Mouse (Mus musculus) stomach, embryonic 14.5 days (tissue): ENCODE data around the gene Rsf1. TPM values are rescaled to one million over a fixed set of nuclear protein-coding genes. Genes with fewer than 3 reads are reported as not detected.

ENCODE experiments used
- ATAC-seq: fragments of 200-750 bp; cut with Nextera tagmentation; 2 replicates; pipeline ENCODE4 v1.8.0; 2017; ENCODE audit warnings: low read depth, moderate TSS enrichment; ENCODE audit not compliant: insufficient number of reproducible peaks, insufficient read depth, low FRiP score
- H3K27ac ChIP-seq: fragments of 300-500 bp; sonication (generic); 2 replicates; pipeline ENCODE4 v1.5.1; 2014; ENCODE audit warnings: mild to moderate bottlenecking, low read length, moderate library complexity, mixed read lengths
- H3K27me3 ChIP-seq: fragments of 300-500 bp; sonication (generic); 2 replicates; pipeline ENCODE4 v1.6.1; 2014; ENCODE audit warnings: low read length, control low read depth, mixed read lengths; ENCODE audit not compliant: control insufficient read depth, insufficient read depth
- H3K36me3 ChIP-seq: fragments of 300-500 bp; sonication (generic); 2 replicates; pipeline ENCODE4 v1.6.1; 2014; ENCODE audit warnings: mild to moderate bottlenecking, control low read depth, low read length, moderate library complexity, mixed read lengths; ENCODE audit not compliant: control insufficient read depth, insufficient read depth
- H3K4me1 ChIP-seq: fragments of 300-500 bp; sonication (generic); 2 replicates; pipeline ENCODE4 v1.6.1; 2014; ENCODE audit warnings: low read length, control low read depth, mixed read lengths; ENCODE audit not compliant: control insufficient read depth, insufficient read depth
- H3K4me2 ChIP-seq: fragments of 300-500 bp; sonication (generic); replicated peaks from 2 replicates; pipeline ENCODE4 v1.6.1; 2014; ENCODE audit warnings: low read depth, low read length, control low read depth
- H3K4me3 ChIP-seq: fragments of 300-500 bp; sonication (generic); 2 replicates; pipeline ENCODE4 v1.5.1; 2014; ENCODE audit warnings: low read depth, low read length, control low read depth
- H3K9ac ChIP-seq: fragments of 300-500 bp; sonication (generic); replicated peaks from 2 replicates; pipeline ENCODE4 v1.6.1; 2014; ENCODE audit warnings: low read depth, mild to moderate bottlenecking, control low read depth, low read length, moderate library complexity, mixed read lengths
- H3K9me3 ChIP-seq: fragments of 300-500 bp; sonication (generic); 2 replicates; pipeline ENCODE4 v1.6.1; 2016; ENCODE audit warnings: low read depth, low read length, control low read depth; ENCODE audit not compliant: control insufficient read depth
- WGBS: fragments of 180-500 bp; shearing (Covaris S2); extraction: QIAGEN DNeasy Blood & Tissue Kit; methylation state at CpG from one replicate; pipeline ENCODE4 v1.1.7; 2014; 5-methylcytosine and 5-hydroxymethylcytosine counted together
- polyA plus RNA-seq: library from polyadenylated mRNA; unstranded; fragments of >200 nt; fragmentation: Nextera tagmentation; extraction: Ambion mirVana; gene quantifications from 2 replicates; pipeline ENCODE4 v1.2.1, GENCODE M21; 2014

The Rsf1 gene
- polyA plus RNA-seq, 1 experiment from 2014 or later, result 33.3 TPM

DNA sequence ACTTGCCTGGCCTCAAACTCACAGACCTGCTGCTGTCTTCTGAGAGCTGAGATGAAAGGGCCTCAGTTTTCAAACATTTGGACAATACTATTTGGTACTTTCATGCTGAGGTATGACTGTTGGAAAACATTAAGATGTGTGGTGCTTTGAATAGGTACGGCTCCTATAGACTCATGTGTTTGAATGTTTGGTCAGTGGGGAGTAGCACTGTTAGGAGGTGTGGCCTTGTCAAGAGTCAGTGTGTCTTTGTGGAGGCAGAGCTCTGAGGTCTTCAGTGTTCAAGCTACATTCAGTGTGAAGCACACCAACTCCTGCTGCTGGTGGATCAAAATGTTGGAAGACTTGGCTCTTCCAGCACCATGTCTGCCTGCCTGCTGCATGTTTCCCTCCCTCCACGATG is 13.8 kb downstream of the Rsf1 start:
- H3K4me3 ChIP-seq, result no peak overlapping the region
- no peak overlapping the region for H3K27ac ChIP-seq
- H3K36me3 ChIP-seq, result no peaks in the 10 kb centered on the region
- no peaks in the 10 kb centered on the region for H3K9me3 ChIP-seq
- peaks cover 20% of the 10 kb centered on the region for H3K4me1 ChIP-seq
- H3K9ac ChIP-seq, result no peak overlapping the region
- no peaks in the 10 kb centered on the region for H3K27me3 ChIP-seq
- no peak; the same call in 1 of the 2 replicates for ATAC-seq
- WGBS, result 70% methylated on average over 2 of the region's 2 CpGs
- H3K4me2 ChIP-seq, result no peak overlapping the region

DNA sequence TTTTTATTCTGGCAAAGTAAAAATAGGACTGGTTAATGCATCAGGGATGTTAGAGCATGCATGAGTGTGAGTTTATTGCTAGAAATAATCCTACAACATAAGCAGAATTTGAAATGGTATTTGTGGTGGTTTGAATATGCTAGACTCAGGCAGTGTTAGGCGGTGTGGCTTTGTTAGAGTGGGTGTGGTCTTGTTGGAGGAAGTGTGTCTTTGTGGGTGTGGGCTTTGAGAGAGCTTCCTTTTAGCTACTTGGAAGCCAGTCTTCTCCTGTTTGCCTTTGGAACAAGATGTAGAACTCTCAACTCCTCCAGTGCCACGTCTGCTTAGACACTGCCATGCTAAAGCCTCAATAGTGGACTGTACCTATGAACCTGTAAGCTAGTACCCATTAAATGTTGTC is 18.9 kb downstream of the Rsf1 start:
- no peak overlapping the region for H3K27ac ChIP-seq
- no peak overlapping the region for H3K9ac ChIP-seq
- no peaks in the 10 kb centered on the region for H3K36me3 ChIP-seq
- H3K27me3 ChIP-seq, result no peaks in the 10 kb centered on the region
- no peak for ATAC-seq
- H3K4me2 ChIP-seq, result no peak overlapping the region
- WGBS, result 73% methylated on average over 2 of the region's 2 CpGs
- no peaks in the 10 kb centered on the region for H3K9me3 ChIP-seq
- no peak overlapping the region for H3K4me3 ChIP-seq
- H3K4me1 ChIP-seq, result no peaks in the 10 kb centered on the region

DNA sequence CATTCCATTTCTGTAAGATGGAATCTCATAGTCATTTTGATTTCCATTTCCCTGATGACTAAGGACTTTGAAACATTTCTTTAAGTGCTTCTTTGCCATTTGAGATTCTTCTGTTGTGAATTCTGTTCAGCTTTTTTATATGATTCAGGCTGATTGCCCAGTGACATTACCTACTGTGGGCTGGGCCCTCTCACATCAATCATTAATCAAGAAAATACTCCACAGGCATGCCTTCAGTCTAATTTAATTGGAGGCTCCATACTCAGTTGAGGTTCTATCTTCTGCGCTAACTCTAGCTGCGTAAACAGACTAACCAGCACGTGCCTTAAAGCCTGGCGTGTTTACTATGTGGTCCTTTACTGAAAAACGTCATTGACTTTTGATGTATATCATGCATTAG is 41.7 kb downstream of the Rsf1 start:
- no peak for ATAC-seq
- 82% methylated on average over 5 of the region's 5 CpGs for WGBS
- no peaks in the 10 kb centered on the region for H3K9me3 ChIP-seq
- H3K4me1 ChIP-seq, result no peaks in the 10 kb centered on the region
- peaks cover 7% of the 10 kb centered on the region; the same call in 1 of the 2 replicates for H3K36me3 ChIP-seq
- H3K9ac ChIP-seq, result no peak overlapping the region
- no peak overlapping the region for H3K4me2 ChIP-seq
- no peak overlapping the region for H3K4me3 ChIP-seq
- H3K27me3 ChIP-seq, result no peaks in the 10 kb centered on the region
- H3K27ac ChIP-seq, result no peak overlapping the region

GRCm38 (mm10) chr7:97622676-97623075 is 43.0 kb downstream of the Rsf1 start:
- Histone ChIP-seq H3K36me3 (peaks cover 7% of the 10 kb centered on the region; the same call in 1 of the 2 replicates), H3K4me2 (no peak overlapping the region), H3K9me3 (no peaks in the 10 kb centered on the region), H3K27ac (no peak overlapping the region), H3K27me3 (no peaks in the 10 kb centered on the region), H3K4me3 (no peak overlapping the region), H3K9ac (no peak overlapping the region), H3K4me1 (no peaks in the 10 kb centered on the region)
- ATAC-seq, result no peak
- WGBS, result 91% methylated on average over 1 of the region's 1 CpGs

DNA sequence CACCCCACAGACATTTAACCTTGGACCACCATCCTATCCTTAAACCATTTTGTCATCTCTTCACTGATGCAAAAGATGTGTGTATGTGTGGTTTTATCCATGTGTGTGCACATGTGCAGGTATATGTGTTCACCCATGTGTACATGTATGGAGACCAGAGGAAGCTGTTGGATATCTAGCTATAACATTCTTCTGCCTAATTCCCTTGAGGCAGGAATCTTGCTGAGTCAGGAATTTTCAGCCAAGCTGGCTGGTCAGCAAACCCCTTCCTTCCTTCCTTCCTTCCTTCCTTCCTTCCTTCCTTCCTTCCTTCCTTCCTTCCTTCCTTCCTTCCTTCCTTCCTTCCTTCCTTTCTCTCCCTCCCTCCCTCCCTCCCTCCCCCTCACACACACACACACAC is 43.7 kb downstream of the Rsf1 start:
- no peak overlapping the region for H3K4me2 ChIP-seq
- H3K27me3 ChIP-seq, result no peaks in the 10 kb centered on the region
- peaks cover 7% of the 10 kb centered on the region; the same call in 1 of the 2 replicates for H3K36me3 ChIP-seq
- H3K9ac ChIP-seq, result no peak overlapping the region
- H3K27ac ChIP-seq, result no peak overlapping the region
- no peaks in the 10 kb centered on the region for H3K9me3 ChIP-seq
- ATAC-seq, result no peak
- H3K4me1 ChIP-seq, result no peaks in the 10 kb centered on the region
- H3K4me3 ChIP-seq, result no peak overlapping the region

GRCm38 (mm10) chr7:97629351-97629750 is 49.7 kb downstream of the Rsf1 start:
- no peaks in the 10 kb centered on the region for H3K27me3 ChIP-seq
- no peak for ATAC-seq
- no peak overlapping the region for H3K4me2 ChIP-seq
- no peaks in the 10 kb centered on the region for H3K4me1 ChIP-seq
- no peaks in the 10 kb centered on the region for H3K36me3 ChIP-seq
- no peak overlapping the region for H3K27ac ChIP-seq
- no peak overlapping the region for H3K4me3 ChIP-seq
- WGBS, result 55% methylated on average over 2 of the region's 2 CpGs
- no peaks in the 10 kb centered on the region for H3K9me3 ChIP-seq
- H3K9ac ChIP-seq, result no peak overlapping the region

GRCm38 (mm10) chr7:97631290-97631689 is 51.6 kb downstream of the Rsf1 start:
- Histone ChIP-seq H3K36me3 (no peaks in the 10 kb centered on the region), H3K27me3 (no peaks in the 10 kb centered on the region), H3K9ac (no peak overlapping the region), H3K4me3 (no peak overlapping the region), H3K4me2 (no peak overlapping the region), H3K4me1 (no peaks in the 10 kb centered on the region), H3K9me3 (no peaks in the 10 kb centered on the region), H3K27ac (no peak overlapping the region)
- ATAC-seq, result no peak
- 80% methylated on average over 2 of the region's 2 CpGs for WGBS

- Histone ChIP-seq H3K36me3 (peaks cover 4% of the 10 kb centered on the region; the same call in 1 of the 2 replicates), H3K4me3 (no peak overlapping the region), H3K9ac (no peak overlapping the region), H3K27me3 (no peaks in the 10 kb centered on the region), H3K9me3 (no peaks in the 10 kb centered on the region), H3K4me2 (no peak overlapping the region), H3K4me1 (no peaks in the 10 kb centered on the region), H3K27ac (no peak overlapping the region)
- WGBS, result 85% methylated on average over 1 of the region's 1 CpGs
- ATAC-seq, result no peak
These were observed 53.2 kb downstream of the Rsf1 start for GRCm38 (mm10) chr7:97632897-97633296.

DNA sequence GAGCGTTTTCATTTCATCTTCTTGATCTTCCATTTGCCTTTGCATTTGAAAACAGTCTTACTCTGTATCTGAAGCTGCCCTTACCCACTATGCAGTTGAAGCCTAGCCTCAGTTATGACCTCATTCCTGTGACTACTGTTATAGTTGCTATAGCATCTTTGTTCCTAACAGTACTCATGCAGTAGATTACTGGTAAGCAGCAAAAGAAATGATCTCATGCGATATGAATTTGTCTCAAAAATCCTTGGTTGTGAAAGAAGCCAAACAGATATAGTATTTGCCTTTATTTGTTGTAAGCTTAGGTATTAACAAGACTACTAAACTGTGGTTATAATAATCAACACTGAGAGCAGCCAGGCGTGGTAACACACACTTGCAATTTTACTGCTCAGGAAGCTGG is 65.4 kb downstream of the Rsf1 start:
- Histone ChIP-seq H3K9me3 (no peaks in the 10 kb centered on the region), H3K9ac (no peak overlapping the region), H3K4me3 (no peak overlapping the region), H3K4me2 (no peak overlapping the region), H3K27ac (no peak overlapping the region), H3K36me3 (no peaks in the 10 kb centered on the region), H3K27me3 (no peaks in the 10 kb centered on the region), H3K4me1 (no peaks in the 10 kb centered on the region)
- ATAC-seq, result no peak
- WGBS, result 75% methylated on average over 3 of the region's 3 CpGs
